Mouse (Mus musculus) megakaryocyte, embryonic 14.5 days (primary cell): ENCODE measurements around the gene Galm.

Experiments
- FLI1 ChIP-seq: IDR thresholded peaks from 2 replicates; pipeline ENCODE4 v1.6.1; 2012; ENCODE audit warnings: low read length, inconsistent platforms, mixed read lengths
- GATA1 ChIP-seq: IDR thresholded peaks from 3 replicates; pipeline ENCODE4 v1.6.1; 2012; ENCODE audit warnings: mixed read lengths, low read length, inconsistent platforms, borderline replicate concordance

DNA sequence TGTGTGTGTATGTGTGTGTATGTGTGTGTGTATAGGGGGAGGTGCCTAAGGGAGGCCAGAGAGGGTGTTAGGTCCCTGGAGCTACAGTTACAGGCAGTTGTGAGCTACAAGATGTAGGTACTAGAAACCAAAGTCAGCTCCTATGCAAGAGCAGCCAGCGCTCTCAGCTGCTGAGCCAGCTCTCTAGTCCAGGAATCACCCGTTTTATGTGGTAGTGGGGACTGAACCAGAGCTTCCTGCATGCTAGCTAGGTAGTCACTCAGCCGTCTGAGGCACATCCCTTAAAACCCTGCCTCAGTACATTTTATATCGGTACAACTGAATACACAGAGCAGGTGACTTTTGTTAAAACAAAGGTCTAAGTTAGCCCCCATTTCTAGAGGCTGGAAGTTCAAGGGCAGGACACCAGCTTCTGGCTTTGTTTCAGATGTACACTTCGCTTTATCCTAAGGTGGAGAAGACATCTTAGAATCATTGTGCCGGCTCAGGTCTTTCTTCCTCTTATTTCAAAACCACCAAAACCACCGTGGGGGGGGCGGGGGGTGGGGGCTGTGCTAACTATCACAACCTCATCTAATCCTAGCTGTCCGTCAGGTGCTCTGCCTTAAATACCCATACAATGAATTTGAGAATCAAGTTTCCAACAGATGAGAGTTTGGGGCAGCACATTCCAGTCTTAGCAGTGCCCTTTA, 12.6 kb downstream of the Galm start:
- TF ChIP-seq GATA1 (no peak), FLI1 (no peak)
